9 mouse cellular contexts compared by ENCODE assay signal in genomic region chr16:6986031-6986430, GRCm38 (mm10).
DNase-seq lines count a peak whose midpoint lies in the region; ATAC-seq lines count a peak whose summit lies in the region.
"Had no signal": no experiment of that assay in that cellular context is flagged by ENCODE, and none has a peak within 500 bp of the region (broad histone marks: within the 10 kb centered on the region; RNA-seq: fewer than 3 reads in every experiment).

No protein-coding gene starts in this region.

- no peak overlapping the region for H3K27ac ChIP-seq in kidney, embryonic 16.5 days (ENCODE audit: low read length)
- no peak overlapping the region for H3K27ac ChIP-seq in kidney, embryonic 14.5 days (ENCODE audit: low read depth, low read length)
- no peak overlapping the region for H3K27ac ChIP-seq in heart, embryonic 16.5 days (ENCODE audit: low read length)
- H3K27ac ChIP-seq: limb, embryonic 15.5 days; stomach, embryonic 15.5 days had no signal

- H3K9ac ChIP-seq in kidney, embryonic 16.5 days (replicated peaks; ENCODE audit: low read length), result no peak overlapping the region
- H3K9ac ChIP-seq in kidney, embryonic 14.5 days (ENCODE audit: low read depth, low read length), result no peak overlapping the region
- H3K9ac ChIP-seq in heart, embryonic 16.5 days (ENCODE audit: low read length), result no peak overlapping the region
- H3K9ac ChIP-seq: limb, embryonic 15.5 days; stomach, embryonic 15.5 days had no signal

- H3K4me3 ChIP-seq in kidney, embryonic 16.5 days (ENCODE audit: low read length), result no peak overlapping the region
- H3K4me3 ChIP-seq in kidney, embryonic 14.5 days (ENCODE audit: low read length), result no peak overlapping the region
- H3K4me3 ChIP-seq in heart, embryonic 16.5 days (ENCODE audit: low read length), result no peak overlapping the region
- H3K4me3 ChIP-seq: limb, embryonic 15.5 days; stomach, embryonic 15.5 days had no signal

- no peak overlapping the region for H3K4me2 ChIP-seq in kidney, embryonic 16.5 days (replicated peaks; ENCODE audit: low read depth, low read length)
- no peak overlapping the region for H3K4me2 ChIP-seq in kidney, embryonic 14.5 days (replicated peaks; ENCODE audit: low read depth, low read length)
- no peak overlapping the region for H3K4me2 ChIP-seq in heart, embryonic 16.5 days (ENCODE audit: low read depth, low read length)
- H3K4me2 ChIP-seq: limb, embryonic 15.5 days; stomach, embryonic 15.5 days had no signal

- no peaks in the 10 kb centered on the region for H3K4me1 ChIP-seq in kidney, embryonic 16.5 days (ENCODE audit: insufficient read depth, low read length)
- H3K4me1 ChIP-seq in kidney, embryonic 14.5 days (ENCODE audit: control insufficient read depth, insufficient read depth, low read length), result no peaks in the 10 kb centered on the region
- H3K4me1 ChIP-seq in heart, embryonic 16.5 days (ENCODE audit: control insufficient read depth, insufficient read depth, low read length), result peaks cover 9% of the 10 kb centered on the region
- H3K4me1 ChIP-seq: limb, embryonic 15.5 days; stomach, embryonic 15.5 days had no signal

- no peaks in the 10 kb centered on the region for H3K27me3 ChIP-seq in kidney, embryonic 16.5 days (ENCODE audit: insufficient read depth, low read length)
- no peaks in the 10 kb centered on the region for H3K27me3 ChIP-seq in kidney, embryonic 14.5 days (ENCODE audit: control insufficient read depth, insufficient read depth, low read length)
- H3K27me3 ChIP-seq in heart, embryonic 16.5 days (ENCODE audit: control insufficient read depth, insufficient read depth, low read length), result peaks cover 4% of the 10 kb centered on the region
- H3K27me3 ChIP-seq: limb, embryonic 15.5 days; stomach, embryonic 15.5 days had no signal

- 0 out of 2 replicates have a peak, but pooled peaks have one; percentile 49 for ATAC-seq in kidney, embryonic 16.5 days (ENCODE audit: low FRiP score, low TSS enrichment)
- no peak for ATAC-seq in kidney, embryonic 14.5 days (ENCODE audit: low FRiP score, low TSS enrichment)
- ATAC-seq in heart, embryonic 16.5 days (replicated peaks; ENCODE audit: extremely low read depth, insufficient read depth, low FRiP score), result peak; percentile 93

- H3K36me3 ChIP-seq in kidney, embryonic 16.5 days (ENCODE audit: insufficient read depth, low read length), result no peaks in the 10 kb centered on the region
- no peaks in the 10 kb centered on the region for H3K36me3 ChIP-seq in kidney, embryonic 14.5 days (ENCODE audit: control insufficient read depth, insufficient read depth, low read length)
- no peaks in the 10 kb centered on the region for H3K36me3 ChIP-seq in heart, embryonic 16.5 days (ENCODE audit: control insufficient read depth, insufficient read depth)
- H3K36me3 ChIP-seq: limb, embryonic 15.5 days; stomach, embryonic 15.5 days had no signal

- H3K9me3 ChIP-seq in kidney, embryonic 16.5 days (ENCODE audit: low read length), result no peaks in the 10 kb centered on the region
- H3K9me3 ChIP-seq in kidney, embryonic 14.5 days (ENCODE audit: control insufficient read depth, low read length), result no peaks in the 10 kb centered on the region
- H3K9me3 ChIP-seq in heart, embryonic 16.5 days (replicated peaks; ENCODE audit: control insufficient read depth, low read length), result no peaks in the 10 kb centered on the region
- H3K9me3 ChIP-seq: limb, embryonic 15.5 days; stomach, embryonic 15.5 days had no signal

- peak; percentile 45 for DNase-seq in MN1 (ENCODE audit: low spot score)
- peak; percentile 91 for DNase-seq in brain, adult 2 months (ENCODE audit: low read depth, low spot score)
- DNase-seq in ovary, adult 18-20 months (ENCODE audit: low spot score), result no peak
- no peak for DNase-seq in adrenal gland, postnatal 10 days

Comparison
In these comparisons a context has a peak if more than half of its experiments do, and no peak if none do; other contexts are left out.
1. DNase-seq: peak in MN1 (single experiment) and brain, adult 2 months (single experiment); none in ovary, adult 18-20 months (single experiment) and adrenal gland, postnatal 10 days (single experiment).